Mouse (Mus musculus) B cell, adult (primary cell): ENCODE results near the gene Dpp7. TPM values are rescaled to one million over a fixed set of nuclear protein-coding genes. Genes with fewer than 3 reads are reported as not detected.

Experiments used
- total RNA-seq: library from RNA; stranded (reverse); gene quantifications from 4 replicates; pipeline ENCODE4 v1.2.4, GENCODE M21; 2023; ENCODE audit not compliant: inconsistent age

The Dpp7 gene
- 34.8 to 44.7 TPM (median 42.3 TPM) in 4 replicates for total RNA-seq

GRCm38 (mm10) chr2:25356208-25357079 is at the start of gene Dpp7:
TSS of gene Dpp7 (minus strand) at chr2:25356359.

DNA sequence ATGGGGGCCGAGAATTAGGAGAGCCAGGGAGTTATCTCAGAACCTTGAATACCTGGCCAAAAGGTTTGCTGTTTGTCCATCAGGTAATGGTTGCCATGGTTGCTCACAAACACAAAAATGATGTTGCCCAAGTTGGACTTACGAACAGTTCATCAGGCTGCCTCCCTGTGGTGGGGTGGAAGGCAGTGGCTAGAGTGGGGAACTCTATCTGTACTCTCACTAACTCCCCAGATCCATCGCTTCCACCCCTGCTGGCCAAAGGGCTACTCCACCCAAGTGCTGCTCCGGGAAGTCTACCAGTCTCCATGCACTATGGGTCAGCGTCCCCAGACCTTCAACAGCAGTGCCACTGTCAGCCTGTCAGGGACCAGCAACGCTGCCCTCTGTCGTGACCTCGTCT is 42.9 kb upstream of the Dpp7 start, which contains the start of gene Npdc1:
TSS of gene Npdc1 (plus strand) at position 301 of the 400 bp plus-strand sequence.

DNA sequence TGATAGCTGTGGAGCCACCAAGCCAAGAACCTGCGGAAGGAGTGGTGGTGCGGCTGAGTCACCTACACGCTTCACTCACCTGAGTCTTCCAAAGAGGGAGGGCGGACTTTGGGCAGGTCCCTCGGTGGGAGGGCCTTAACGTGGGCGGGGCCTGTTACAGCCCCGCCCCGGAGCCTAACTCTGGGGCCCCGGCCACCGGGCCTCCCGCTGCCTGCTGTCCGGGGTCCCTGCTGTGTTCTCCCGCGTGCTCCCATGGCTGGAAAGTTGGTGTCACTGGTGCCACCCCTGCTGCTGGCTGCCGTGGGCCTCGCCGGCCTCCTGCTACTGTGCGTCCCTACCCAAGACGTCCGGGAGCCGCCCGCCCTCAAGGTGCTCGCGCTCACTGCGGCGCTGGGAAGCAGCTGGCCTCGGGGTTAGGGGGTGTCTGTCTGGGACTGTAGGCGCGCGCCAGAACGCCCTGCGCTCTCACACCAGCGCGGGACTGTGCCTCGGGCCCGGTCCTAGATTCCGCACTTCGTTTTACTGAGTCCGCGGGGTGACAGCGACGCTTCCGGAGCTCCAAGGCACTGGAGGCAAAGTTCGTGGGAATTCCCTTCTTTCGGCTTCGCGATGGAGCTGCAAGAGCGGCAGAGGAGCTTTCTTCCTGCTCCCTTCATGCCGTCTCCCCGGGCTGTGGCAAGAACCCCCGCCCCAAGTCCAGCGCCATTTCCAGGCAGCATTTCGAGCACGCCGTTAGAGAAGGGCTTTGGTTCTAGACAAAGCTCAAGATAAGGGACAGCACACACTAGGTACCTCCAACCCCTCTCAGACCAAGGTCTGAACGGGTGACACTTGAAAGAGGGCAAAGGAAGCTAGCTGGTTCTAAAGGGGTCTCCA is 39.8 kb upstream of the Dpp7 start, which contains the start of gene Entpd2:
TSS of gene Entpd2 (plus strand) at position 154 of the 876 bp plus-strand sequence.

GRCm38 (mm10) chr2:25371764-25372643 is 15.8 kb upstream of the Dpp7 start, which contains the start of gene Sapcd2:
TSS of gene Sapcd2 (plus strand) at chr2:25372321.

GRCm38 (mm10) chr2:25365091-25365761 is 9.1 kb upstream of the Dpp7 start, which contains the start of gene Uap1l1:
TSS of gene Uap1l1 (minus strand) at chr2:25365682.

DNA sequence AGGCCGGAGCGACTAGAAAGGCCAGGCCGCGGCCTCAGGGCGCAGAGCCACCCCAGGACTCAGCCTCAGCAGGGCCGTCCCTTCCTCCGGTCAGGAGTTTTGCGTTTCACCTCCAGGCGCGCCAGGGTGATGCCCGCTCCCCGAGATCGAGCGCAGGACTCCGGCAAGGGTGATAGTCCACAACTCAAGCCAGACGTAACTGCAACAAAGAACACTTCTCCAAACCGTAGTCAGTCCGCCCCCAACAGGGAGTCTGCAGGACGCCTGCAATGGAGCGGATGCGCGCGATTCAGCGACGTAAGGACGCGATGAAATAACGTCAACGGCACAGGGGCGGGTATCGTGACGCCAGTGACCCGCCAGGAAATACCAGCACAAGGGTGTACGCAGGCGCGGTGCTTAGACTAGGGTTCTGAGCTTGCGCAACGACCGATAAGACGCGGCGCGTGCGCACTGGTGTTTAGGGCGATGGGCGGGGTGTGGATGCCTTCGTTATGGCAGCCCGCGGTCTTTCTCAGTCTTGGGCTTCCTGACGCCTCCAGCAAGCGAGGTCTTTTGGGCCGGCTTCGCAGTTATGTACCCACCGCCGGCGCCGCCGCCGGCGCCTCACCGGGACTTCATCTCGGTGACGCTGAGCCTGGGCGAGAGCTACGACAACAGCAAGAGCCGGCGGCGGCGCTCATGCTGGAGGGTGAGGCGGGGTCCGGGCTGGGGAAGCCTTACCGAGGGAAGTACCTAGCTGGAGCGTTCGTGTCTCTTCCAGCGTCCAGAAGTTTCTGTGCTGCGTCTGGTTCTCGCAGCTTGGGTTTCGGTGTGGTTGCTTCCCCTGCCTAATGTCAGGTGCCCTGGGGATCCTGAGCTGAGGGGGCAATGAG is 23.6 kb downstream of the Dpp7 start, which contains the start of gene Man1b1:
TSS of gene Man1b1 (plus strand) at position 53 of the 875 bp plus-strand sequence.

GRCm38 (mm10) chr2:25318971-25319773 is 37.0 kb downstream of the Dpp7 start, which contains the start of gene Grin1:
TSS of gene Grin1 (minus strand) at chr2:25319187.

Other genes with a start within 250 kb of the Dpp7 start
- gene Nrarp, start 175.6 kb downstream of the Dpp7 start, total RNA-seq = 5.3 to 6.8 TPM (median 6.0 TPM) in 4 replicates
- 28.8 to 32.8 TPM (median 31.4 TPM) in 4 replicates for gene Tor4a, start 159.5 kb downstream of the Dpp7 start, total RNA-seq
- gene Nelfb, start 144.9 kb downstream of the Dpp7 start, total RNA-seq = 71.2 to 97.5 TPM (median 84.8 TPM) in 4 replicates
- gene Stpg3, start 141.7 kb downstream of the Dpp7 start, total RNA-seq = not detected in 4 replicates
- not detected in 4 replicates for gene Fam166a, start 137.6 kb downstream of the Dpp7 start, total RNA-seq
- gene Tubb4b, start 131.7 kb downstream of the Dpp7 start, total RNA-seq = 114 to 127 TPM (median 119 TPM) in 4 replicates
- gene Slc34a3, start 122.0 kb downstream of the Dpp7 start, total RNA-seq = not detected in 4 replicates
- not detected in 4 replicates for gene Rnf224, start 119.6 kb downstream of the Dpp7 start, total RNA-seq
- gene Rnf208, start 114.1 kb downstream of the Dpp7 start, total RNA-seq = 0.51 TPM in 1 of 4 replicates, not detected in the others
- gene Cysrt1, start 113.9 kb downstream of the Dpp7 start, total RNA-seq = not detected in 4 replicates
- 6.2 to 11.8 TPM (median 9.7 TPM) in 4 replicates for gene AL732309.1, start 109.5 kb downstream of the Dpp7 start, total RNA-seq
- 17.0 to 23.1 TPM (median 22.3 TPM) in 4 replicates for gene Tmem203, start 100.9 kb downstream of the Dpp7 start, total RNA-seq
- gene Tprn, start 93.7 kb downstream of the Dpp7 start, total RNA-seq = 11.7 to 16.8 TPM (median 12.7 TPM) in 4 replicates
- 36.2 to 41.2 TPM (median 39.2 TPM) in 4 replicates for gene Ssna1, start 83.9 kb downstream of the Dpp7 start, total RNA-seq
- gene Anapc2, start 83.9 kb downstream of the Dpp7 start, total RNA-seq = 99.6 to 125 TPM (median 108 TPM) in 4 replicates
- gene Tmem210, start 68.2 kb downstream of the Dpp7 start, total RNA-seq = not detected in 4 replicates
- gene Lrrc26, start 66.4 kb downstream of the Dpp7 start, total RNA-seq = not detected in 4 replicates
- not detected in 4 replicates for gene Grin1, start 37.2 kb downstream of the Dpp7 start, total RNA-seq
- gene Man1b1, start 24.0 kb downstream of the Dpp7 start, total RNA-seq = 38.3 to 49.0 TPM (median 42.3 TPM) in 4 replicates
- gene Uap1l1, start 9.3 kb upstream of the Dpp7 start, total RNA-seq = 29.6 to 32.3 TPM (median 30.7 TPM) in 4 replicates
- gene Sapcd2, start 16.0 kb upstream of the Dpp7 start, total RNA-seq = 0.94 to 1.4 TPM (median 1.1 TPM) in 4 replicates
- gene Entpd2, start 39.5 kb upstream of the Dpp7 start, total RNA-seq = not detected in 4 replicates
- gene Npdc1, start 43.0 kb upstream of the Dpp7 start, total RNA-seq = not detected in 4 replicates
- 0.24 TPM in 1 of 4 replicates, not detected in the others for gene Fut7, start 66.9 kb upstream of the Dpp7 start, total RNA-seq
- 36.8 to 44.5 TPM (median 42.0 TPM) in 4 replicates for gene Abca2, start 72.3 kb upstream of the Dpp7 start, total RNA-seq
- gene Clic3, start 100.5 kb upstream of the Dpp7 start, total RNA-seq = 0.80 TPM in 1 of 4 replicates, not detected in the others
- gene Paxx, start 104.7 kb upstream of the Dpp7 start, total RNA-seq = 111 to 124 TPM (median 114 TPM) in 4 replicates
- gene Ptgds, start 113.7 kb upstream of the Dpp7 start, total RNA-seq = not detected in 4 replicates
- gene Lcn12, start 137.6 kb upstream of the Dpp7 start, total RNA-seq = not detected in 4 replicates
- 69.9 to 80.2 TPM (median 72.7 TPM) in 4 replicates for gene Fbxw5, start 144.4 kb upstream of the Dpp7 start, total RNA-seq
- gene C8g, start 145.4 kb upstream of the Dpp7 start, total RNA-seq = 0.45 to 2.0 TPM (median 0.80 TPM) in 4 replicates
- gene Traf2, start 190.6 kb upstream of the Dpp7 start, total RNA-seq = 48.8 to 61.5 TPM (median 56.4 TPM) in 4 replicates
- gene Edf1, start 201.5 kb upstream of the Dpp7 start, total RNA-seq = 111 to 137 TPM (median 123 TPM) in 4 replicates
- 1.8 to 3.7 TPM (median 2.4 TPM) in 4 replicates for gene Mamdc4, start 218.5 kb upstream of the Dpp7 start, total RNA-seq
- gene Phpt1, start 218.9 kb upstream of the Dpp7 start, total RNA-seq = 15.5 to 23.8 TPM (median 21.3 TPM) in 4 replicates
- gene Ajm1, start 225.4 kb upstream of the Dpp7 start, total RNA-seq = 0.15 to 0.42 TPM (median 0.19 TPM) in 4 replicates